Mouse (Mus musculus) bone marrow, adult 2 months (tissue): ENCODE data around the gene Prkar2b.

Experiments used
- CTCF ChIP-seq: fragments of 200-500 bp; IDR thresholded peaks from 2 replicates; pipeline ENCODE4 v1.5.1; 2011; ENCODE audit warnings: low read length, control low read depth; ENCODE audit not compliant: control insufficient read depth, insufficient read depth
- POLR2A ChIP-seq: fragments of 200-500 bp; IDR thresholded peaks from 2 replicates; pipeline ENCODE4 v1.6.1; 2011; ENCODE audit warnings: low read depth, mild to moderate bottlenecking, control low read depth, low read length, borderline replicate concordance; ENCODE audit not compliant: control insufficient read depth

DNA sequence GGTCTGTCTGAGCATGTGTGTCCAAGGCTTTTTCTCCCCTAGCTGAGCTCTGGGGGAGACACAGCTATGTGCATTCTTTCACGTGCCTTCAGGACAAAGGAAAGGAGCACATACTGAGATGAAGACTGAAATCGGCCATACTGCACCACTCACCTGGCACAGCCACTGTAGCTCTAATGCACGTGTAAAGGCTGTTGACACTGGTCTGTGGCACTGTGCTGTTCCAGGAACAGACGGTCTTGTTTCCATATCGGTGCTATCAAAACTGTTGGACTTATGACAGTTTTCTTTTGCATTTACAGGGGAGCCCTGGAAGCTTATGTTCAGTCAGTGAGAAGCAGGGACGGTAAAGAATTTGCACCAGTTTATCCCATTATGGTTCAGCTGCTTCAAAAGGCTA, 135.8 kb downstream of the Prkar2b start:
- no peak for TF ChIP-seq CTCF
- no peak for TF ChIP-seq POLR2A
